Mouse (Mus musculus) C3H10T1/2 (cell line): ENCODE results near the gene Pdyn. TPM values are rescaled to one million over a fixed set of nuclear protein-coding genes. Genes with fewer than 3 reads are reported as not detected.

Source experiments
- polyA plus RNA-seq, 2 experiments: library from polyadenylated mRNA; unstranded; fragments of >200 nt; fragmentation: generic; extraction: Trizol; gene quantifications; one replicate each; pipeline ENCODE4 v1.2.1; 2012; ENCODE audit warnings: missing spikeins in 2 of 2

Gene Pdyn
- polyA plus RNA-seq, result not detected

GRCm38 (mm10) chr2:129699484-129700158, at the start of gene Pdyn:
TSS of gene Pdyn (minus strand) at chr2:129699844.

Other genes with a start within 250 kb of the Pdyn start
- gene F830045P16Rik, start 163.2 kb downstream of the Pdyn start, polyA plus RNA-seq, result not detected
- gene Sirpa, start 107.0 kb downstream of the Pdyn start, polyA plus RNA-seq, result 10 to 100 TPM in 1 of 2 experiments, 1 to 10 TPM in 1; 6.5 to 38.2 TPM
- gene Stk35, start 100.7 kb upstream of the Pdyn start, polyA plus RNA-seq, result 1 to 10 TPM; 2.2 to 7.1 TPM